Mouse (Mus musculus) heart, embryonic 12.5 days (tissue): Measurements from ENCODE around the gene Esam. TPM values are rescaled to one million over a fixed set of nuclear protein-coding genes. Genes with fewer than 3 reads are reported as not detected.

Source experiments
- ATAC-seq: fragments of 200-750 bp; cut with Nextera tagmentation; 2 replicates; pipeline ENCODE4 v1.8.0; 2017; ENCODE audit warnings: moderate TSS enrichment, moderate library complexity; ENCODE audit not compliant: insufficient number of reproducible peaks, low FRiP score
- H3K27ac ChIP-seq: fragments of 300-500 bp; sonication (generic); 2 replicates; pipeline ENCODE4 v1.5.1; 2016; ENCODE audit warnings: mild to moderate bottlenecking, moderate library complexity; ENCODE audit not compliant: poor library complexity, severe bottlenecking
- H3K27me3 ChIP-seq: fragments of 300-500 bp; sonication (generic); replicated peaks from 2 replicates; pipeline ENCODE4 v1.6.1; 2016; ENCODE audit warnings: mild to moderate bottlenecking, moderate library complexity
- H3K36me3 ChIP-seq: fragments of 300-500 bp; sonication (generic); 2 replicates; pipeline ENCODE4 v1.6.1; 2016; ENCODE audit warnings: mild to moderate bottlenecking, moderate library complexity
- H3K4me1 ChIP-seq: fragments of 300-500 bp; sonication (generic); replicated peaks from 2 replicates; pipeline ENCODE4 v1.6.1; 2016; ENCODE audit warnings: mild to moderate bottlenecking
- H3K4me2 ChIP-seq: fragments of 300-500 bp; sonication (generic); 2 replicates; pipeline ENCODE4 v1.6.1; 2016; ENCODE audit warnings: mild to moderate bottlenecking, moderate library complexity
- H3K4me3 ChIP-seq: fragments of 300-500 bp; sonication (generic); 2 replicates; pipeline ENCODE4 v1.5.1; 2016; ENCODE audit warnings: mild to moderate bottlenecking
- H3K9ac ChIP-seq: fragments of 300-500 bp; sonication (generic); 2 replicates; pipeline ENCODE4 v1.6.1; 2016; ENCODE audit warnings: mild to moderate bottlenecking, moderate library complexity
- H3K9me3 ChIP-seq: fragments of 300-500 bp; sonication (generic); replicated peaks from 2 replicates; pipeline ENCODE4 v1.6.1; 2016; ENCODE audit warnings: mild to moderate bottlenecking, moderate library complexity
- WGBS: fragments of 180-500 bp; shearing (Covaris S2); methylation state at CpG from one replicate; pipeline ENCODE4 v1.1.7; 2016; 5-methylcytosine and 5-hydroxymethylcytosine counted together
- polyA plus RNA-seq: library from polyadenylated mRNA; unstranded; fragments of >200 nt; fragmentation: Nextera tagmentation; extraction: Ambion mirVana; gene quantifications from 2 replicates; pipeline ENCODE4 v1.2.1, GENCODE M21; 2016

Gene Esam
- polyA plus RNA-seq, 1 experiment from 2014 or later = 54.6 TPM

DNA sequence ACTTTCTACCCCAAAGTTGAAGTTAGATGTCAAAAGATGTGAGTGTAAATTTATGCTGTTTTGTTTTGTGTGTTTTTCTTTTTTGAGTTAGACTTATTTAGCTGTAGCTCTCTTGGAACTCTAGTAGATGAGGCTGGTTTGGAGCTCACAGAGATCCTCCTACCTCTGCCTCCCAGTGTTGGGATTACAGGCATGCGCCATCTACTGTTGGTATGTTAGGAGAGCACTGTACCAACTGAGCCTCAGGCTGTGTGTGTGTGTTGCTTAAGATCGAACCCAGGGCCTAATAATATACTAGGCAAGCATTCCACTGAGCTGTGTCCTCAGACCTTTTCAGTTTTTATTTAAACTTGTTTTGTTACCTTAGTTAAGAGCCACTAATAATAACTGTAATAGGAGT, 15.8 kb upstream of the Esam start:
- Histone ChIP-seq H3K27ac (no peak overlapping the region), H3K36me3 (no peaks in the 10 kb centered on the region), H3K4me3 (no peak overlapping the region), H3K27me3 (no peaks in the 10 kb centered on the region), H3K9me3 (no peaks in the 10 kb centered on the region), H3K4me2 (no peak overlapping the region), H3K9ac (no peak overlapping the region), H3K4me1 (peaks cover 18% of the 10 kb centered on the region)
- WGBS = 92% methylated on average over 2 of the region's 2 CpGs
- no peak for ATAC-seq

DNA sequence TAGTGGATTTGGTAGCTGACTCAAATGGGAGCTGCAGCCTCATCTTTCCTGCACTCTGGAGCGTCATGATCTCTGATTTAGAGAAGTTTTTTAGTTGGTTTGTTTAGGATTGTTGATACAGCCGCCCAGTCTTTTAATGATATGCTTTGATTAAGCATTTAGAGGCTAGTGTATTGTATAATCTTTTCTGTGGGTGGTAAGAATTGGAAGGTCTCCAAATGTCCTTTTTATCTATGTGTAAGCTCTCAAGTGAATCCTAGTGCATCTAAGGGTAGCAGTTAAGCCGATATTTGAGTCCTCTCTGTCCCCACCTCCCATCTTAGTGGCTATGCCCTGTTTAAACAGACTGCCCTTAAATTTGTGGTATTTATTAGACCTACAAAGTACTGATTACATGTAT, 13.4 kb upstream of the Esam start:
- WGBS = 70% methylated on average over 3 of the region's 3 CpGs
- Histone ChIP-seq H3K4me1 (peaks cover 18% of the 10 kb centered on the region), H3K9ac (no peak overlapping the region), H3K4me3 (no peak overlapping the region), H3K36me3 (peaks cover 9% of the 10 kb centered on the region), H3K27me3 (no peaks in the 10 kb centered on the region), H3K27ac (no peak overlapping the region), H3K4me2 (no peak overlapping the region), H3K9me3 (no peaks in the 10 kb centered on the region)
- no peak for ATAC-seq

DNA sequence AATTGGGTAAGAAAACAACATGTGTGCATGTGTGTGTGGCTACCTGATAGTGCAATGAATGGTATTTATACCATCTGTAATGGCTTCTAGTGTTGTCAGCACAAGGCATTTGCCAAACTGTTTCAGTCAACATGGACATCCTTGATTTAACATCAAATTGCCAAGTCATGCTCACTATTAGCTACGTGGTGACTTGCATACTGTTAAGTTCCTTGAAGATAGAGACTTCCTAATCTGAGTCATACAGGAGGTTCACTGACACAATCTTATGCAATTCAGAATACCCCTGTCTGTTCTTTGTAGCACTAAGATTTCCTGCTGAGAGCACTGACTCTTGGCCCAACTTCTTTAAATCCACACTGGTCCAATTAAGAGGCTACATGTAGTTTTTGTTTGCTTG, 10.4 kb upstream of the Esam start:
- peak; percentile 51; the same call in 1 of the 2 replicates for ATAC-seq
- Histone ChIP-seq H3K9me3 (no peaks in the 10 kb centered on the region), H3K36me3 (peaks cover 30% of the 10 kb centered on the region), H3K27me3 (no peaks in the 10 kb centered on the region), H3K27ac (no peak overlapping the region), H3K4me1 (peaks cover 18% of the 10 kb centered on the region), H3K9ac (no peak overlapping the region), H3K4me2 (no peak overlapping the region), H3K4me3 (no peak overlapping the region)
- WGBS = 47% methylated on average over 1 of the region's 1 CpGs

DNA sequence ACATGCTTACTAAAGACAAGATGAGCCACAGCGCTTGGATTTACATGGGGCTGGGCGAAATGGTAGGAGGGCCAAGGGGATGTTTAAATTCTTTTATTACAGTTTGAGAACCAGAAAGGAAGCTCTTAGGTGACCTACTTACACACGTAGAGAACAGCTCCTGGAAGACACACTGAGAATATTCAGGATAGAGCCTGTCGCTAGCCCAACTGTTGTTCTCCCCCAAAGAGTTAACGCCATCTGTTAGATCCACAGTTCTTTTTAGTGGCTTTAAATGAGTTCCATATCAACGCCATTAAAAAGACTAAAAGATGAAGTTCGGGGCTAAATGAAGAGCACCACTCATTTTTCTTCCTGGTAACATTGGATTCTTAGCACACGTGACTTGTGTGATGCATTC, 8.9 kb upstream of the Esam start:
- no peak for ATAC-seq
- Histone ChIP-seq H3K4me2 (no peak overlapping the region), H3K36me3 (peaks cover 41% of the 10 kb centered on the region), H3K27me3 (no peaks in the 10 kb centered on the region), H3K4me1 (peaks cover 13% of the 10 kb centered on the region), H3K4me3 (no peak overlapping the region), H3K9me3 (no peaks in the 10 kb centered on the region), H3K27ac (no peak overlapping the region), H3K9ac (no peak overlapping the region)
- 88% methylated on average over 8 of the region's 8 CpGs for WGBS

DNA sequence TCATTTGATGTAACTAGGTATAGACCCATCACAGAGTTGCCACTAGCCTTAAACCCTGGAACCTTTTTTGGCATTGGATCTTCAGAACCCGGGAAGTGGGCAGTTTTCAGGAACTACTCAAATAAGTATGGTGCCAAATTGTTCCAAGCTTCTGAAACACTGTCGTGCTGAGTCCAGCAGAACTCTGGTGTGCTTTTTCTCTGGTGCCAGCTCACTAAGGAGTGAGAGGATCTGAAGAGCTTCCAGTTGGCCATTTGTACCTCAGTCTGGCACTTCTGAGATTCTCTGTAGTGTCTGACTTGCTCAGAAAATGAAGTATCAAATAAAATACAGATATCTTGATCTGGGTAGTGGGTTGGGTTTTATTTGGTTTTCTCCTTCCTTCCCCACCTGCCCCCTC, 7.9 kb upstream of the Esam start:
- ATAC-seq = no peak
- H3K27ac ChIP-seq = no peak overlapping the region
- H3K36me3 ChIP-seq = peaks cover 41% of the 10 kb centered on the region
- 84% methylated on average over 2 of the region's 2 CpGs for WGBS
- no peak overlapping the region for H3K4me3 ChIP-seq
- H3K9me3 ChIP-seq = no peaks in the 10 kb centered on the region
- H3K4me1 ChIP-seq = peaks cover 6% of the 10 kb centered on the region
- H3K4me2 ChIP-seq = no peak overlapping the region
- H3K27me3 ChIP-seq = no peaks in the 10 kb centered on the region
- no peak overlapping the region for H3K9ac ChIP-seq

DNA sequence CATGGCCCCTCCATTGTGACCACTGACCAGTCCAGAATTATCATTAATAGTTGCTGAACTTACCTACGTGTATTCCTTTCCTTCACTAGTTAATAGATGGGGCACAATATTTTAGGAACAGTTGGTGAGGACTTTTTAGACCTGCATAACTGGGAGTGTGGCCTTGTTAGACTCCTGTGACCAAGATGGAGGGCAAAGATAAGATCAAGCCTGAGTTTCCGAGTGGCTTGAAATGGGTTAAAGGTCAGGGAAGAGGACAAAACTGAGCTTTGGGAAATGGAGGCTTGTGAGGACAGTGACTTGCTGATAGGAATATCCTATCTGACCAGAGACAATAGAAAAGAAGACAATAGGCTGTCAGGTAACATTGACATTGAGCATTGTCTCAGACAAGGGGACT, 2.4 kb upstream of the Esam start:
- H3K4me3 ChIP-seq = no peak overlapping the region

DNA sequence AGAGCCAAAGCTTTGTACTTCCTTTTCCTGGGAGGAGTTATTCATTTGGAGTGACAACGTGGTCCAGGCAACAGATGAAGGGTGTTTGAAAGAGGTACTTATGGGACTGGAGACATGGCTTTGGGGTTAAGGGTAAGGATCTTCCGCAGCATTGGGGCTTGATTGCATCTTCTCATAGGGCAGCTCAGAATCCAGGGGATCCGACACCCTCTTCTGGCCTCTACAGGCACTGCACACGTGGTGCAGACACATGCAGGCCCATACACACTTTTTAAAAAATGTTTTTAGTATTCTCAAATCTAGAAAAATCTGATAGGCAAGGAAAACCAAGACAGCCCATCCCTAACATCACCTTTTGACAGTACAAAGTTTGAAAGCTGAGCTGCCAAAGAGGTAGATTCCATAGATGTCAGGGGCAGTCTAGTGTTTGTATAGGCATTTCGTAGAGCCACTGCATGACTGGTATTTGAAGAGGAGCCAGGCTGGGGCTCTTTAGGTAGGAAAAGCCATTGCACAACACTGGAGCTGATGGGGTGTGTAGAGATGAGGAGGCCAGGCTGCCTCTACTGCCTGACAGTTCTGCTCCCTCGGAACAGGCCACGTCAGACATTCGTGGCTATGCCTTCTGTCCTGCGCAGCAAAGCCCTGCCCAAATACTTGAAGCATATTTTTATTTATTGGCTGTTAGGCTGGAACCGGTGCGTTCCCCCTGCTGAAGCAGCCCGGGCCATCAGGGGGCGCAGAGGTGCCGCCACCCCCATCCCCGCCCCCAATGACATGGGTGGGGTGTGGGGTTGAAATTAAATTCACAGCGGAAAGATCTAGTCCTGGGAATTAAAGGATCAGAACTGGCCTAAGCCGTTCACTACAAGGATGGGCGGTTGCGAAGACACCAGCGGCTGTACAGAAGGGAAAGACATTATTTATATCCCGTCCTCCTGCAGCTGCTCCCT, 1.2 kb upstream of the Esam start:
- H3K9ac ChIP-seq = peak overlapping the region; percentile 73
- ATAC-seq = no peak
- H3K4me1 ChIP-seq = peaks cover 38% of the 10 kb centered on the region

More for the DNA sequence above, 2.4 kb upstream of the Esam start:
- Histone ChIP-seq H3K4me2 (no peak overlapping the region), H3K4me1 (peaks cover 31% of the 10 kb centered on the region), H3K36me3 (peaks cover 26% of the 10 kb centered on the region), H3K9ac (no peak overlapping the region), H3K27me3 (peaks cover 17% of the 10 kb centered on the region), H3K27ac (no peak overlapping the region), H3K9me3 (no peaks in the 10 kb centered on the region)
- 66% methylated on average over 2 of the region's 2 CpGs for whole genome bisulfite sequencing
- ATAC-seq = no peak

DNA sequence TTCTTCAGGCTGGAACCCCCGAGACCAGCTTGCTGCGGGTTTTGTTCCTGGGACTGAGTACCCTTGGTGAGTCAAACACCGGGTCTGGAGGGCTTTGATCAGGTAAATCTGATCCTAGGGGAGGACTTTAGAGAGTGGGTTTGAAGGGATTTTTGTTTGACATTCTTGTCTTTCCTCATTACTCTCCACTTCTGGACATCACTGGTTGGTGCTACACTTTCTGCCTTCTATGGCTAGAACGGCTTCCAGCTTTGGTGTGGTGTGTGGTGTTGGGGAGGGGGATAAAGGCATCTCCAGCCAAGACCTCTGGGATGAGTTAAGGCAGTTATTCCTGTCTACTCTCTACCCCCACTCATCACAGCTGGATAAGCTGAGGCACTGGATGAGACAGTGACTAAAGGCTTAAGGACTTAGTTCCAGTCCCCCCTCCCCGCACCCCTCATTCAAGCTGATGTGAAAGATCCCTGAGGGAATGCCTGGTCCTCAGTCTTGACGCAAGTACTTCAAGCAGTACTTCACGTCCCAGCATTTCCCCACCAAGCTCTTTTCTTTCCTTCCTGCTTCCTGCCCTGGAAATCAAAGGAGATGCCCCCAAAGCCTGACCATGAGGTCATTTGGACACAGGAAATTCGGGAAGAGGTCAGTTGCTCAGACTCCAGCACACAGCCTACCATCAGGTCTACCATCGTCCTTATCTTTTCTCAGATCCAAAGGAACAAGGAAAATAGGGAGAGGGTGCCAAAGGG, 520 bp downstream of the Esam start:
- Histone ChIP-seq H3K36me3 (peaks cover 6% of the 10 kb centered on the region), H3K27me3 (peaks cover 17% of the 10 kb centered on the region), H3K27ac (peak overlapping the region; percentile 78), H3K4me3 (peak overlapping the region; percentile 49), H3K9ac (peak overlapping the region; percentile 73), H3K4me2 (peak overlapping the region; percentile 86), H3K4me1 (peaks cover 41% of the 10 kb centered on the region), H3K9me3 (no peaks in the 10 kb centered on the region)
- WGBS = 25% methylated on average over 9 of the region's 9 CpGs
- no peak for ATAC-seq

More for the DNA sequence above, 1.2 kb upstream of the Esam start:
- H3K4me2 ChIP-seq = peak overlapping the region; percentile 86
- H3K9me3 ChIP-seq = no peaks in the 10 kb centered on the region
- peaks cover 18% of the 10 kb centered on the region for H3K36me3 ChIP-seq
- H3K4me3 ChIP-seq = peak overlapping the region; percentile 49
- H3K27ac ChIP-seq = no peak overlapping the region
- WGBS = 24% methylated on average over 21 of the region's 21 CpGs
- H3K27me3 ChIP-seq = peaks cover 17% of the 10 kb centered on the region

DNA sequence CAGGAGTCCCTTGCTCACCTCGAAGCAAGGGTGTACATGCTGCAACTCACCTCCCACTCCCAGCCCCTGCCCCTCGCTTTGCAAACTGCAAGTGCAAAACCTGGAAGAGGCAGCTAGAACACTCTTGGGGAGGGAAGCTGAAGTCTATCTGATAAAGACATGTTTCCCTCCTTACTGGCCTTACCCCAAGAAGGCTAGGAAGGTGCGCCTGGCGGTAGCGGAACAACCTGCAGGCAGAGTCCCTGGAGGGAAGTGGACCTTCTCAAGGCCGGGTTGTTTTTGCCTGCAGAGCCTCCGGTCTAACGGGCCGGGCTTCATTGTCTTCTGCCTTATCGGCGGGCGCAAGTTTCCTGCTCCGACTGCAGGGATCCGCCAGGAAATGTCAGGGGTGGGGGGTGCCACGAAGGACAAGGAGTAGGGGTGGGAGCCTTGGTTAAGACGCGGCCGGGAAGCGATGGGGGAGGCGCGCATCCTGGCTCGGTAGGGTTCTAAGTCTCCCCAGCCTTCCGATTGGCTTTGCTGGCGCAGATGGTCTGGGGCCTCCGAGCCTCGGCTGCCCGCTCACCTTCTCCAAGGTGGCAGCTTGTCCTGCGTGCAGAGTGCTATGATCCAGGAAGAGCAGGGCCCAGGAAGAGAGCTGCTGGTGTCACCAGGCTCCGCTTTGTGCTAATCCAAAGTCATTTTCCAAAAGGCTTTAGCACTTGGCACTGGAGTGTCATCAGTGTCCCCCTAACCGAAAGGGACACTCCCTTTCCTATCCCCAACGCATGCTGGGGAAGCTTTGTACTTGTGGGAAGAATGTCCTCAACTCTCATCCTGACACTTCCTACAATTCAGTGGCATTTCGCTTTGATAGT, 2.4 kb downstream of the Esam start:
- peak overlapping the region; percentile 86 for H3K4me2 ChIP-seq
- peaks cover 17% of the 10 kb centered on the region for H3K27me3 ChIP-seq
- peak overlapping the region; percentile 78 for H3K27ac ChIP-seq
- no peaks in the 10 kb centered on the region for H3K9me3 ChIP-seq
- peak overlapping the region; percentile 49 for H3K4me3 ChIP-seq
- under 1% methylated on average over 32 of the region's 32 CpGs for WGBS
- H3K4me1 ChIP-seq = peaks cover 38% of the 10 kb centered on the region
- H3K36me3 ChIP-seq = 0 out of 2 replicates have a peak, but pooled peaks cover 4% of the 10 kb centered on the region
- peak overlapping the region; percentile 73 for H3K9ac ChIP-seq
- ATAC-seq = peak; percentile 75

DNA sequence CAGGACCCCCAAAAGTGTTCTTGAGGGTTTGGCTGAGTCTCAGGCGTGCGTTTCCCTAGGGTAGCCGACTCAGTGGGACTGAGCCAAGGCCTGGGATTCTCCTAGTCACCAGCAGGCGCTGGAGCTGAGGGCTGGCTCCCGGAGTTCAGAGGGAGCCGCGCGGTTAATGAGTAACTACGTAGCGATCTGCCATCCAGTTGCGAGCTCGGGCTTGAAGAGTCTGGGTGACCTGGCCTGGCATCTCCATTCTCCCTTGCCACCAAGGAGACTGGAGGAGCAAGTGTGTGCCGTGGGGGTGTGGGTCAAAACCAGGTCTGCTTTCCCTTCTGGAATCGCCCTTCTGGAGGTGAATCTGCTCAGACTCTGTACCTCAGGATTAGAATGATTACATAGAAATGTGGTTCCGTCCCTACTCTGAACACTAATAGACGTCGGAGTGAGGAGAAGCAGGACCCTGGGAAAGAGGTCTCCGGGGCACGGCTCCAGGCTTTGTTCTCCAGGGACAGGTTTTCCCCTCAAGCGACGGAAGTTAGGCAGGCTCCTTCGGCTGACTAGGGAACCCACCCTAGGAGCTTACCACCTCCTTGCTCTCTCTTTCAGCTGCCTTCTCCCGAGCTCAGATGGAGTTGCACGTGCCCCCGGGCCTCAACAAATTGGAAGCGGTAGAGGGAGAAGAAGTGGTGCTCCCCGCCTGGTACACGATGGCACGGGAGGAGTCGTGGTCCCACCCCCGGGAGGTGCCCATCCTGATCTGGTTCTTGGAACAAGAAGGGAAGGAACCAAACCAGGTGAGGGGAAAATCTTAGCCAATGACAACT, 3.2 kb downstream of the Esam start:
- Histone ChIP-seq H3K36me3 (peaks cover 6% of the 10 kb centered on the region; the same call in 1 of the 2 replicates), H3K27ac (peak overlapping the region; percentile 78), H3K4me3 (peak overlapping the region; percentile 49), H3K27me3 (peaks cover 17% of the 10 kb centered on the region), H3K4me1 (peaks cover 37% of the 10 kb centered on the region), H3K9ac (peak overlapping the region; percentile 73), H3K4me2 (peak overlapping the region; percentile 86), H3K9me3 (no peaks in the 10 kb centered on the region)
- WGBS = 3% methylated on average over 31 of the region's 31 CpGs
- ATAC-seq = peak; percentile 46
